Mouse (Mus musculus) testis, postnatal 10 days (tissue): Measurements from ENCODE around the gene Gpx6.

Experiments used
- DNase-seq: peaks from one replicate; pipeline ENCODE4 v3.0.0; 2021; ENCODE audit warnings: low spot score

Gene Gpx6

GRCm38 (mm10) chr13:21311926-21312325 is at the start of gene Gpx6:
Gpx6 (plus strand) TSS chr13:21312125.
- no peak for DNase-seq

DNA sequence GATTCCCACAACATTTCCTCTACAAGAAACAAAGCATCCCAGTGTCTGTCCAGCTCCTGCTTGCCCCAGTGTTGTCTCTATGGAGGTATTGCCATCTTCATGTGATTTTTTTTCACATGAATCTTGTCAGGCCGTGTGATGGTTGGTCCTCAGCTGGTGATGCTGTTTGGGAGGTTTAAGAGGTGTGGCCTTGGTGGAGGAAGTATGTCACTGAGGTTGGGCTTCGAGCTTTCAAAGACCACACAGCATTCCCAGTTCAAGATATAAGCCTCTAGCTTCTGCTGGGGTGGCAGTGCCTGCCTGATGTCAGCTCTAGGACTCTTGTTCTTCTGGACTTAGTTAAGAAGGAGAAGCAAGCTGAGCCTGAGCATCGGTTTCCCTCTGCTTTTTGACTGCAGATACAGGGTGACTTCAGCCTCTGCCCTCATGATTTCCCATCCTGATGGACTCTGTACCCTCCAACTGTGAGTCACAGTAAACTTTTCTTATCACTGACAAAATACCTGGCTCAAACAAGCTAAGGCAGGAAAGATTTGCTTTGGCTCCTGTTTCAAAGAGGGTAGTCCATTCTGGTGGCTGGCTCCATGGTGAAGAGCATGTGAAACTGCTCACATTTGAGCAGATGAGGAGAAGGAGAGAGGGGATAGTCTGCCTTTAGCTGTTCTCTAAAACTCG is 49.0 kb upstream of the Gpx6 start:
- no peak for DNase-seq

DNA sequence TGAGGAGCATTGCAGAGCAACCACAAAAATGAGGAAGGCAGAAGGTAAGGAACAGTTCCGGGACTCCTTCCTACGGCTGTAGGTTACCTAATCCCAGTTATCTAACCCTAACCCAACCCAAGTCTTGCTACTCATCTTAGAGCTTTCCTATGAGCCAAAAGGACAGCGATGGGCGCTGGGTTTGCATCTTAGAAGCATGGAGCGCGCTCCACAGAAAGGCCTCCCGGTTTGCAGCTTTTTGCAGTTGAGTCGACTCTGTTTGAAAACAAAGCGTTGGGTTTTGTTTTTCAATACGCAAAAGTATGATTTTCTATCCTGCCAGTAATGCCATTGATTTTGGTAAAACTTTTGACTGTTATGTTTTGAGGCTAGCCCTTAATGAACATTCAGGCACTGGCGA is 48.0 kb upstream of the Gpx6 start:
- no peak for DNase-seq

GRCm38 (mm10) chr13:21264366-21264765 is 47.6 kb upstream of the Gpx6 start:
- no peak for DNase-seq

- DNase-seq = no peak
These were observed 46.2 kb upstream of the Gpx6 start for GRCm38 (mm10) chr13:21265736-21266135.

DNA sequence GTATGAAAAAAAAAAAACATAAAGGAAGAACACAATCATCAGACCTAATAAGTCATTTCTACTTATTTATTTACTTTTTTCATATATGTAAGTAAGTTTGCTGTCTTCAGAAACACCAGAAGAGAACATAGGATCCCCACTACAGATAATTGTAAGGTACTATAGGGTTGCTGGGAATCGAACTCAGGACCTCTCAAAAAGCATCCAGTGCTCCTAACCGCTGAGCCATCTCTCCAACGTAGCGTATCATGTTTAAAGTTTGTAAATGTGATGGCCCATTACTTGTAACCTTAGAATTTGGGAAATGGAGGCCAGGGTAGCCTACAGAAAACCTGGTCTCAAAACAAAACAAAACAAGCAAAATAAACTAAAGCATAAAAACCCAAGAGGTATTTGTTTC is 44.4 kb upstream of the Gpx6 start:
- DNase-seq = no peak

DNA sequence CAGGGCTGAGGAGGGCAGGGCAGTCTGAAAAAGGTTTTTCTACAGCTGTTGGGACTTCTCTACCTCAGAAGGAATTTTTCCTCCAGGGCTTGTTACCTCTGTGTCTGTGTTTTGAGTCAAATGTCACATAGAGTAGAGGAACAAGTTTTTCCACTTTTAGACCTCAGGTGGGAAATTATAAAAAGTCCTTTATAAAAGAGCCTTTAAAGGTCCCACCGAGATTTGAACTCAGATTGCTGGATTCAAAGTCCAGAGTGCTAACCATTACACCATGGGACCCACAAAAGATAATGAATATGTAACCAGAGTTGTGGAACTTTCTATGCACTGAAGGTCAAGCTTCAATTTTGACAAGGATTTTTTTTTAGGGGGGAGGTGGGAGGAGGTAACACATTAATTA is 43.7 kb upstream of the Gpx6 start:
- DNase-seq = no peak

DNA sequence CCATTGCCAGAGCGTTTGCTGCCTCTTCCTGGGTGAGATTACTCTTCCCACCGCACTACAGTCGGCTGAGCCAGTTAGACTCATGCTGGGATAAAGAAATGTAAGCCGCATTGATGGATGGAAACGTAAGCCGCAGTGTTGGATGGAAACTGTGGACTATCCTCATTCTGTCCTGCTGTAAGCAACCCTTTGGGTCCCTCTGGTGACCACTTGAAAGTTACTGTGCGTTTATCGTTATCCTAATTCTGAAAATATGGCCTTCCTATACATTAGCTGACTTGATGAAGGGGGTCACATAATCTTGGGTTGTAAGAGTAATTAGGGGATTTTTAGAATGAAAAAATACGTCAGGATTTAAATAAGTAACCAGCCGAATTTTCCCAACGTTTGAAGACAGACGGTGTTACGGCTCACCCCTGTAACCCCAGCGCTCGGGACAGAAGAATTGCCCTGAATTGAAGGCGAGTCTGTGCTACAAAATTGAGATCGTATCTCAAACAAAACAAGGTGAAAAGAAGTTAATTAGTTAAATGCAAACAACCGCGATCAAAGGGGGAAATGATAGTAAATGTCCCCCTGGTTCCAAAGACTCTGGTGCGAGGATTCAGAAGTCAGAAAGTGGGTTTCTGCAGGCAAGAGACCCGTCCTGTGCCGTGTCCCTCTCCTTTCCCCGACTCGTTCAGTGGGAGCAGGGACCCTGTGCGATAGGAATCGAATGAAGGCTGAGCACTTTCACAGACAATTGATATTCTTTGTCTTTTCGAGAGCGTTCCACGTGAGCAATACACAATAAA is 36.7 kb upstream of the Gpx6 start:
- DNase-seq = no peak

DNA sequence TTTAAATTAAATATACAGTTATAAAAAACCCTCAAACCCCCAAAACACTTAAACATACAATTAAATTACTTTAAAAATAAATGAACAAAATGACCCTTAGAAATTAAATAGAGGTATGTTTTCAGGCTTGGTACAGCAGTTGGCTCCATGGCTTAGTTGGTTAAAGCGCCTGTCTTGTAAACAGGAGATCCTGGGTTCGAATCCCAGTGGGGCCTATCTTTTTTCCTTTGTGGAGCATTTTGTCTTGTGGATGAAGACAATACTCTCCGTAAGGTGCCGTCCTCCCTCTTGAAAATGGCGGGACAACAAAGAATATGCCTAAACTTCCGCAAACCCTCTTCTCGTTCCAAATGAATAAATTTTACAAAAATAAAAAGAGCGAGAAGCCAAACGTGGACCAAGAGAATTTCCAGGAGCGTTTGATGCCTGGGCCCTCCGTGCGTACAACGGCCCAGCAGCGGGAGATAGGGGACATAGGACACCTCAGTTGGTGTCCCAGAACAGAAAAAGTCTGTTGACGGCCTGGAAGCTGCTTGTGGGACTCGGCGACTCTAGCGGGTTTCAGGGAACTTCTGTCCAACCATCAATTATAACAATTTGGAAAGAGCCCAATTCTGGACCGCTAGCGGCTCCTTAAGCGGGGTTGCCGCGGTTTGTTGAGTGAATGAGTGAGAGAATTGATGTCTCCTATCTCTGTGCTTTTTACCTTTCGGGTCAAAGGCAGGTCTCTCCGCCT is 35.9 kb upstream of the Gpx6 start:
- peak; percentile 57 for DNase-seq

GRCm38 (mm10) chr13:21276551-21276950 is 35.4 kb upstream of the Gpx6 start:
- DNase-seq = no peak

DNA sequence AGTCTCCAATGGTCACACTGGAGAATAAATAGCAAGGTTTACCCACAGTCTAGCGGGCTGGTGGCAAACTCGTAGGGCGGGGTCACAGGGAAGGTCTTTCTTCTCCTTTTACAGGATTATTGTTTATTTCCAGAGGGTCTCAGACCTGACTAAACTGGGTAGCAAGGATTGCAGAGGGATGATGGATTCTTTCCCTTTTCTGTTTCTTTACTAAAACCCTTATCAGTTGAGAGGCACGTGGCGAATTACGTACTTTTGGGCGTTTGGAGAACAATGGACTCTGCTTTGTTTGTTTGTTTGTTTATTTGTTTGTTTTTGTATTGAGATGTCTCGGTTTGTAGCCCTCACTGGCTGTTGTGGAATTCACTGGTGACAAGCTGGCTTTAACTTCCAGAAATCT is 32.8 kb upstream of the Gpx6 start:
- no peak for DNase-seq

- peak; percentile 81 for DNase-seq
These were observed 32.4 kb upstream of the Gpx6 start for GRCm38 (mm10) chr13:21279559-21279958.

DNA sequence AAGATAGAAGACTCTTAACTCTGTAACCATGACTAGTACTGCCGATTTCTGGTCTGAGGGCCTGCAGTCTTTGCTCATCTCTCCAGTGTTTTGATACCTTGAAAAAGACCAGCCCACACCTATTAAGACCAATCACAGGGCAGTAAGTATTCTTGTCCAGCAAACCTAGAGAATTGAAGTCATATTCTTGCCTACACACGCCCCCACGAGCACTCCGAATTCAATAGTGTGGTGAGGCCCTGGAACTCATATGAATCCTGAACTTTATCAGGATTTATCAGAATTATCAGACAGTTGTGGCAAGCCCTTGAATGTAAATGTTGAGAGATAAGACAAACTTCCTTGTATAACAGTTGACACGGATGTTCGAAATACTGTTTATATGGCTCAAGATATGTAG is 19.3 kb upstream of the Gpx6 start, which contains the start of gene Gpx5:
Gpx5 (minus strand) TSS at position 101 of the 400 bp plus-strand sequence.
- no peak for DNase-seq

DNA sequence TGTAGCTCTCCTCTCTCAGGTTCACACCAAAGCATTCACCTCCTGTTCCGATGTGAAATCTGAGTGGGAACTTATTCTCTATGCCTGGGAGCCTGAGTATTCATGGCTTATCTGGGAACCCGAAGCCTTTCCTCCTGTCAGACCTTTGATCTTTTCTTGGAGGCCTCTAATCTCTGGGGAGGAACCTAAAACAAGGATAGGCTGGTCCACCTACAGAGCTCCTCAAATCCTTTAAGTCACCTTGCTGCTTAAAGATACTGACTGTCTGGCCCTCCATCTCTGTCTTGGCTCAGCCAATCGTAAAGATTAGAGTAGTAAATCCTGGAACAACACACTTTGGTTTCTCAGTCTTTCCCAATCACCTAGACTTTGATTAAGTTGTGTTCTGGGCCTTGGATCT is 13.4 kb upstream of the Gpx6 start:
- DNase-seq = no peak

DNA sequence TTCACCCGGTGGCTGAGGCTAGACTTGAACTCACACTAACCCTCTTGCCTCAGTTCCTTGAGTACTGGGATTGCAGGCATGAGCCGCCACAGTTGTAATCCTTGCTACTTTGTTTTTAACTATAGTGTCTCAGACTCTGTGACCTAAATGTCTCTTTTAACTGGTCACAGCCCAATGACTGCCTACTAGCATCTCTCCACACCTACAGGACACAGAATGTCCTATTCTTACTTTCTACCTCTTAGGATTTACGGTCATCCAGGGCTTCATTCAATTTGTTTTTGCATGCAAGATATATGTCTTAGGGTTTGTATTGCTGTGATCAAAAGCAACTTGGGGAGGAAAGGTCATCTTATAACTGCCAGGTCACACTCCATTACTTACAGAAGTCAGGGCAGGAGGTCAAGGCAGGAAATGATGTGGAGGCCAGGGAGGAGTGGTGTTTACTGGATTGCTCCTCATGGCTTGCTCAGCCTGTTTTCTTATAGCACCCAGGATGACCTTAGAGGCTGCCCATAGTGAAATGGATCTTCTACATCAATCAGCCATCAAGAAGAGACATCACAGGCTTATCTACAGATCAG is 7.3 kb upstream of the Gpx6 start:
- no peak for DNase-seq

- DNase-seq = no peak
These were observed 2.1 kb upstream of the Gpx6 start for GRCm38 (mm10) chr13:21309788-21310187.

- DNase-seq = no peak
These were observed 929 bp downstream of the Gpx6 start for GRCm38 (mm10) chr13:21312854-21313253.

DNA sequence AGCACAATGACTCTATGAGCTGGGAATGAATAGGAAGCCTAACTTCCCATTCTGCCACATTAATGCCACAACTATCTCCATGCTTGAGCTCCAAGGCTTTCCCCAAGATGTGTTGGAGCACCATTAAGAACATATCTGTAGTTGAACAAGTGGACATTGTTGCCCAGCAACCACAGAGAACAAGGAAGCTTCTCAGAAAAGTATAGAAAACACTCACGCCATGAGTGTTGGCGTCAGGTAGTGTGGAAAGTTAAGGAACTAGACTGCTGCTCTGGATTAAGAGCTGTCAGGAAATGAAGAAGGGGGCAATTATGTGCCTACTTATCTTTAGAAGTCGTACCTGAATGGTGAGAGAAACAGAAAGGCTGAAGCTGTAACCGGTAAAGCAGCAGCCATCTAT is 2.0 kb downstream of the Gpx6 start:
- DNase-seq = no peak

GRCm38 (mm10) chr13:21320262-21320661 is 8.3 kb downstream of the Gpx6 start:
- DNase-seq = no peak

DNA sequence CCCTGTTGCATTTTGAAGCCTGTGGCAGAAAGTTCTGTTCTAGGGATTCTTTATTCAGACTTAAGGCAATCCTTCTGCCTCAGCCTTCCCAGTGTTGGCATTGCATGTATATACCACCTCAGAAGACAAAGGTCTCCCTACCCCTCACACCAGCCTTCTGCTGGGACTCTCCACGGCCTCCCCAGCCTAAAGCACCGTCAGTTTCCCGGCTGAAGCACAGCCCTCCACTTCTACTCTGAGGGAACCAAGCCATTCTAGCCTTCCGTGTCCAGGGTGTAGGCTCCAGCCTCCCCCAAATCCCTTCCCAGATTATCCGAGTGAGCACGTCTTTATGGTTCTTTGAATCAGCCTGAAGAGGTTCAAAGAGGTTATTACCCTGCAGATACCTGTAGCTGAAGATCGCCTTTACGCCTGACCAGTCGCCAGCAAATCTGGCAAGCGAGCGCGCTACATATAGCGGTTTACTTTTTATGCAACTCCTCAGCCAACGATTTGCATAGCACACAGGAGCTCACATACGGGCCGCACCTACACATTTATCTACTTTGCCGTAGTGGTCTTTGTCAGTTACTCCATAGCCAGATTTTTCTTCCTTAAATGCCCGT is 10.1 kb downstream of the Gpx6 start:
- DNase-seq = no peak

DNA sequence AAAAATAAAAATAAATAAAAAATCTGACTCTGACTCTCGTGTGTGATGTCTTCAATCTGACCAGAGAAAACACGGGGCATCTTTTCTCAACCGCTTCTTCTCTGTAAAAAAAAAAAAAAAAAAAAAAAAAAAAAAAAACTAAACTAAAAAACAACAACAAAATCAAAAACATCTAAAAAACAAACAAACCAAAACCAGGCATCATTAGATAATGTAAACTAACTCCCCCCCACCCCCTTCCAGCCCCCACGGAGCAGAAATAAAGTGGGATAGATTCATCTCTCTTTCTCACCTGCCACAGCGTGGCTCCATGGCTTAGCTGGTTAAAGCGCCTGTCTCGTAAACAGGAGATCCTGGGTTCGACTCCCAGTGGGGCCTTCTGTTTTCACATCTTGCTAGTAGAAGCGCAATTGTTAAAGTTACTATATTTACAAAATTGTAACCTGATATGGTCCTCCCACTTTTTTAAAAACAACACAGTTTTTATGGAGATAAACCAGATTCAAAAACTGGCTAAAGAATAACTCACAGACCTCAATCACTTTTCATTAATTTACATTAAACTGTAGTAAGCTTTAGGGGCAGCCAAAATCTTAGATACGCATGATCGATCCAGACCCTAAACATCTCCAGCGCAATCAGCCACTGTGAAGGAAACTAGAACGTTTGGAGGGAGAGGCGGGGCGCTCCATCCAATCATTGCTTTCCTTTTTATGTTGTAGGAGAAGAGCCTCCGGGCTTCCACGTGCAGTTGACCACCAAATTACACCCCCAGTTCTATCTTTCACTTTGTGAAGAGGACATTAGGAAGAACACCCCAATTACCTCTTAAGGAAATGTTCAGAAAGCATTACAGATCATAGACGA is 10.8 kb downstream of the Gpx6 start:
- DNase-seq = no peak
